Mouse (Mus musculus) liver, embryonic 12.5 days (tissue): ENCODE measurements around the gene Sept8. TPM values are rescaled to one million over a fixed set of nuclear protein-coding genes. Genes with fewer than 3 reads are reported as not detected.

Experiments used
- ATAC-seq: fragments of 200-750 bp; cut with Nextera tagmentation; 2 replicates; pipeline ENCODE4 v1.8.0; 2017; ENCODE audit warnings: moderate number of reproducible peaks, mild to moderate bottlenecking, moderate library complexity
- H3K27ac ChIP-seq: fragments of 300-500 bp; sonication (generic); 2 replicates; pipeline ENCODE4 v1.5.1; 2016; ENCODE audit warnings: mild to moderate bottlenecking
- H3K27me3 ChIP-seq: fragments of 300-500 bp; sonication (generic); replicated peaks from 2 replicates; pipeline ENCODE4 v1.6.1; 2016; ENCODE audit warnings: mild to moderate bottlenecking, moderate library complexity
- H3K36me3 ChIP-seq: fragments of 300-500 bp; sonication (generic); 2 replicates; pipeline ENCODE4 v1.6.1; 2016; ENCODE audit warnings: mild to moderate bottlenecking, moderate library complexity
- H3K4me1 ChIP-seq: fragments of 300-500 bp; sonication (generic); 2 replicates; pipeline ENCODE4 v1.6.1; 2016
- H3K4me2 ChIP-seq: fragments of 300-500 bp; sonication (generic); 2 replicates; pipeline ENCODE4 v1.6.1; 2016; ENCODE audit warnings: mild to moderate bottlenecking, moderate library complexity
- H3K4me3 ChIP-seq: fragments of 300-500 bp; sonication (generic); 2 replicates; pipeline ENCODE4 v1.5.1; 2016; ENCODE audit warnings: mild to moderate bottlenecking, moderate library complexity
- H3K9ac ChIP-seq: fragments of 300-500 bp; sonication (generic); 2 replicates; pipeline ENCODE4 v1.6.1; 2016; ENCODE audit warnings: mild to moderate bottlenecking, moderate library complexity
- H3K9me3 ChIP-seq: fragments of 300-500 bp; sonication (generic); replicated peaks from 2 replicates; pipeline ENCODE4 v1.6.1; 2016; ENCODE audit warnings: mild to moderate bottlenecking, moderate library complexity
- WGBS: fragments of 180-500 bp; shearing (Covaris S2); methylation state at CpG from one replicate; pipeline ENCODE4 v1.1.7; 2016; ENCODE audit not compliant: insufficient replicate concordance; 5-methylcytosine and 5-hydroxymethylcytosine counted together
- polyA plus RNA-seq: library from polyadenylated mRNA; unstranded; fragments of >200 nt; fragmentation: Nextera tagmentation; extraction: Ambion mirVana; gene quantifications from 2 replicates; pipeline ENCODE4 v1.2.1, GENCODE M21; 2016

Gene Sept8
- polyA plus RNA-seq, 1 experiment from 2014 or later: 34.3 TPM

- 40% methylated on average over 8 of the region's 8 CpGs for WGBS
Measured at GRCm38 (mm10) chr11:53502039-53502765, 16.9 kb upstream of the Sept8 start.

GRCm38 (mm10) chr11:53503738-53504137, 15.3 kb upstream of the Sept8 start:
- Histone ChIP-seq H3K4me3 (no peak overlapping the region), H3K36me3 (no peaks in the 10 kb centered on the region), H3K9ac (no peak overlapping the region), H3K4me1 (peaks cover 12% of the 10 kb centered on the region), H3K9me3 (no peaks in the 10 kb centered on the region), H3K4me2 (no peak overlapping the region), H3K27me3 (peaks cover 30% of the 10 kb centered on the region), H3K27ac (no peak overlapping the region)
- 38% methylated on average over 5 of the region's 5 CpGs for WGBS
- ATAC-seq: no peak

More at GRCm38 (mm10) chr11:53502039-53502765, 16.9 kb upstream of the Sept8 start:
- Histone ChIP-seq H3K4me1 (peaks cover 12% of the 10 kb centered on the region), H3K9me3 (no peaks in the 10 kb centered on the region), H3K9ac (no peak overlapping the region), H3K36me3 (no peaks in the 10 kb centered on the region), H3K4me2 (no peak overlapping the region), H3K27ac (no peak overlapping the region), H3K27me3 (peaks cover 39% of the 10 kb centered on the region), H3K4me3 (no peak overlapping the region)
- ATAC-seq: no peak

GRCm38 (mm10) chr11:53504376-53504775, 14.7 kb upstream of the Sept8 start:
- H3K4me3 ChIP-seq: no peak overlapping the region
- no peaks in the 10 kb centered on the region for H3K36me3 ChIP-seq
- H3K27ac ChIP-seq: no peak overlapping the region
- ATAC-seq: no peak
- 79% methylated on average over 8 of the region's 8 CpGs for WGBS
- peaks cover 12% of the 10 kb centered on the region for H3K4me1 ChIP-seq
- no peak overlapping the region for H3K4me2 ChIP-seq
- H3K27me3 ChIP-seq: peaks cover 28% of the 10 kb centered on the region
- H3K9ac ChIP-seq: no peak overlapping the region
- H3K9me3 ChIP-seq: no peaks in the 10 kb centered on the region

GRCm38 (mm10) chr11:53505026-53505663, 13.9 kb upstream of the Sept8 start:
- Histone ChIP-seq H3K4me1 (peaks cover 12% of the 10 kb centered on the region), H3K9me3 (no peaks in the 10 kb centered on the region), H3K36me3 (no peaks in the 10 kb centered on the region), H3K27ac (no peak overlapping the region), H3K27me3 (peaks cover 21% of the 10 kb centered on the region), H3K9ac (no peak overlapping the region), H3K4me2 (no peak overlapping the region), H3K4me3 (no peak overlapping the region)
- 75% methylated on average over 5 of the region's 5 CpGs for WGBS
- ATAC-seq: no peak

GRCm38 (mm10) chr11:53507098-53507805, 11.8 kb upstream of the Sept8 start:
- no peak overlapping the region for H3K4me2 ChIP-seq
- no peak overlapping the region for H3K27ac ChIP-seq
- no peak for ATAC-seq
- H3K36me3 ChIP-seq: no peaks in the 10 kb centered on the region
- no peak overlapping the region for H3K4me3 ChIP-seq
- 81% methylated on average over 9 of the region's 9 CpGs for WGBS
- H3K9ac ChIP-seq: no peak overlapping the region
- H3K4me1 ChIP-seq: 0 out of 2 replicates have a peak, but pooled peaks cover 4% of the 10 kb centered on the region
- H3K9me3 ChIP-seq: no peaks in the 10 kb centered on the region
- 0 out of 2 replicates have a peak, but pooled peaks cover 7% of the 10 kb centered on the region for H3K27me3 ChIP-seq

GRCm38 (mm10) chr11:53508152-53508551, 10.9 kb upstream of the Sept8 start:
- H3K4me1 ChIP-seq: 0 out of 2 replicates have a peak, but pooled peaks cover 4% of the 10 kb centered on the region
- H3K9me3 ChIP-seq: no peaks in the 10 kb centered on the region
- H3K27me3 ChIP-seq: 0 out of 2 replicates have a peak, but pooled peaks cover 7% of the 10 kb centered on the region
- no peak for ATAC-seq
- H3K36me3 ChIP-seq: no peaks in the 10 kb centered on the region
- H3K27ac ChIP-seq: no peak overlapping the region
- H3K9ac ChIP-seq: no peak overlapping the region
- no peak overlapping the region for H3K4me3 ChIP-seq
- no peak overlapping the region for H3K4me2 ChIP-seq
- WGBS: 74% methylated on average over 7 of the region's 7 CpGs

- no peaks in the 10 kb centered on the region for H3K36me3 ChIP-seq
- ATAC-seq: no peak
Measured at GRCm38 (mm10) chr11:53508591-53508990, 10.5 kb upstream of the Sept8 start.

GRCm38 (mm10) chr11:53510351-53510750, 8.7 kb upstream of the Sept8 start:
- no peak overlapping the region for H3K4me3 ChIP-seq
- WGBS: 63% methylated on average over 5 of the region's 5 CpGs
- H3K27ac ChIP-seq: no peak overlapping the region
- no peak overlapping the region for H3K4me2 ChIP-seq
- no peaks in the 10 kb centered on the region for H3K4me1 ChIP-seq
- H3K36me3 ChIP-seq: no peaks in the 10 kb centered on the region
- 0 out of 2 replicates have a peak, but pooled peaks cover 7% of the 10 kb centered on the region for H3K27me3 ChIP-seq
- no peak for ATAC-seq
- no peaks in the 10 kb centered on the region for H3K9me3 ChIP-seq
- no peak overlapping the region for H3K9ac ChIP-seq

More at GRCm38 (mm10) chr11:53508591-53508990, 10.5 kb upstream of the Sept8 start:
- Histone ChIP-seq H3K27me3 (0 out of 2 replicates have a peak, but pooled peaks cover 7% of the 10 kb centered on the region), H3K9me3 (no peaks in the 10 kb centered on the region), H3K4me2 (no peak overlapping the region), H3K9ac (no peak overlapping the region), H3K4me3 (no peak overlapping the region), H3K4me1 (0 out of 2 replicates have a peak, but pooled peaks cover 4% of the 10 kb centered on the region), H3K27ac (no peak overlapping the region)
- WGBS: 33% methylated on average over 3 of the region's 3 CpGs

- 21% methylated on average over 8 of the region's 8 CpGs for WGBS
- H3K9ac ChIP-seq: no peak overlapping the region
- peak overlapping the region; percentile 95 for H3K27ac ChIP-seq
- 0 out of 2 replicates have a peak, but pooled peaks cover 4% of the 10 kb centered on the region for H3K27me3 ChIP-seq
- peak; percentile 42 for ATAC-seq
- H3K4me3 ChIP-seq: no peak overlapping the region
- H3K36me3 ChIP-seq: no peaks in the 10 kb centered on the region
- H3K4me1 ChIP-seq: peaks cover 56% of the 10 kb centered on the region
- peak overlapping the region; percentile 29 for H3K4me2 ChIP-seq
- no peaks in the 10 kb centered on the region for H3K9me3 ChIP-seq
Measured at GRCm38 (mm10) chr11:53516775-53517627, 2.1 kb upstream of the Sept8 start.

- peaks cover 74% of the 10 kb centered on the region for H3K4me1 ChIP-seq
- H3K36me3 ChIP-seq: peaks cover 12% of the 10 kb centered on the region; the same call in 1 of the 2 replicates
- peak overlapping the region; percentile 97 for H3K9ac ChIP-seq
- H3K9me3 ChIP-seq: no peaks in the 10 kb centered on the region
- 10% methylated on average over 5 of the region's 5 CpGs for WGBS
- H3K4me2 ChIP-seq: peak overlapping the region; percentile 92
- peak overlapping the region; percentile 95 for H3K27ac ChIP-seq
- peak; percentile 47; the same call in 1 of the 2 replicates for ATAC-seq
- no peaks in the 10 kb centered on the region for H3K27me3 ChIP-seq
- H3K4me3 ChIP-seq: peak overlapping the region; percentile 91
Measured at GRCm38 (mm10) chr11:53518759-53519158, 298 bp upstream of the Sept8 start.
